Mouse (Mus musculus) G1E-ER4 (cell line): Measurements from ENCODE around the gene Edf1. TPM values are rescaled to one million over a fixed set of nuclear protein-coding genes. Genes with fewer than 3 reads are reported as not detected.

Source experiments
- GATA1 ChIP-seq: IDR thresholded peaks from one replicate; pipeline ENCODE4 v1.8.0; 2012; ENCODE audit warnings: low read length, inconsistent platforms
- polyA plus RNA-seq: library from polyadenylated mRNA; stranded (reverse); fragments of >175 nt; gene quantifications from 2 replicates; pipeline ENCODE4 v1.2.3, GENCODE M21; 2012

Edf1 gene
- polyA plus RNA-seq, 1 experiment, result 940 TPM

DNA sequence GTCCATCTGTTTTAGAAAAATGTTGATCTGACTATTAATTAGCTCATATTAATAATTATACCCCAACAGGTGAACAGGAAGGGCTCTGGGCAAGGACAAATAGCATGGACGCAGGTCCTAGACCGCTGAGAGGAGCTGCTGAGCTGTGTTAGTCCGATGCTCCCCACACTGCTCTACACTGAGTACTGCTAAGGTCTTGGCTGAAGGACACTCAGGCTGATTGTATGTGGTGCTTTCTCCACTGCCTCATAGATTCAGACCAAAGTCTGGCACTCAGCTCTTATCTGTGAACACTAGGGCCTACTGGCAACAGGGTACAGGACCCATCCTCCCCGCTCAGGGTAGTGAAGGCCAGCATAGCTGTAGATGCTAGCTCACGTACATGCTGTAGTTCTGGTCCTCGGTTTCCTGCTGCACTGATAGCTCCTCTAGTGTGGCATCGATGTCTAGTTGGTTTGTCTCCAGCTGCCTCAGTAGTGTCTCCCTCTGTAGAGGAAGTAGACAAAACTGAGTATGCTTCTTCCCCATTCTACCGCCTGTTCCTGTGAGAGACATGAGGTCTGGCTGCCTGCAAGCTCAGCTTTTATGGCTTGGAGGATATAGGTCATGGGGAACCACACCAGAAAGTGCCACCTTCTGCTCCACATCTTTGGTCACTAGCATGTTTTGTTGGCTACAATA, 30.7 kb downstream of the Edf1 start:
- no peak for TF ChIP-seq GATA1

DNA sequence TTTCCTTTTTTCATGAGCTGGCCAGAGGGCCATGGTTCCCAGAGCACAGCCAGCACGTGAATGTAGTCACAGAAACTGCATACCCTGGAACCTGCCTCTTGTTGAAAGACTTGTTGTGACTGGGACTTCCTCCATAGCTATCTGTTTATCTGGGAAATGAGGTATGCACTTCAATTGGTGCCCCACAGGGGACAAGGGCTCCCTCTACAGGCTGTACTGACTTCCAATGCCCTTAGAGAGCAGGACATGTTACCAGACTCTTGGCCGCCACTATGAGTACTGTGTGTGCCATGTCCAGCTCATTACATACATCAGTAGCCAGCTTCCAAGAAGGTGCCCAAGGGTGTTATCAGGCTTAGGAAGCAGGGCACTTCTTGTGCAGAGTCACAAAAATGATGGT, 34.2 kb downstream of the Edf1 start:
- TF ChIP-seq GATA1, result no peak

- TF ChIP-seq GATA1, result no peak
These were observed 39.3 kb downstream of the Edf1 start for GRCm38 (mm10) chr2:25596765-25597510.

DNA sequence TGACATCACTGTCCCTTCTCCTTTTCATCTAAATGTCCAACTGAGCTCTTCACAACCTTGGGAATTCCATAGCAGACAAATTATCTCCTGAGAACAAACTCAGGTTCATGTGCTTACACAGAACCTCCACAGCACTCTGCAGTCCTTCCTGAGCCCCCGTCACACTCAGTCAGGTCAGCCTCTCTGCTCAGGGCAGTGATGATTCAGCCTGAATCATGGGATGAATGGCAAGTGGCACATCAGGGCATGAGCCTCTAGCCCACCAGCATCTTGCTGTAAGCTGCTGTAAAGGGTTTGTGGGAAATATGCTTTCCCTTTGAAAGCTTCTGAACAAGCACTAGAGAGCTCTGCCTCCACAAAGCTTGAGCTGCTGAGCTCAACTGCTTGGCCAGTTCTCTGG, 41.1 kb downstream of the Edf1 start:
- TF ChIP-seq GATA1, result no peak

DNA sequence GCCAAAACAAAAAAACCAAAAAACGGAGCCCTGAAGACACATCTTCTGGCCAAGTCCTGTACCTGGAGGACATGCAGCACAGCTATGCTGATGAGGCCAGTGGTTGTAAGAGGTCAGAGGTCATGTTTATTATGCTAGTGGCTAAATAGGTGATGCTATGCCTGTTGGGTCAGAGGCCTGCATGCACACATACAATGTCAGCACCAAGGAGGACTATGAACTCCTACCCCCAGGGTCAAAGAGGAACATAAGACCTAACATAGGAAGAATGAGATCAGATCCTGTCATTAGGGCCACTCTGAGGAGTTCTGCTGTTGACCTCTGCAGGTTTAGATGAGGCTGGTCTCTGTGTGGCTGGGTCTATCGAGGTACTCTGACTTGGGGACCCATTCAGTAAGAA, 42.4 kb downstream of the Edf1 start:
- TF ChIP-seq GATA1, result no peak

DNA sequence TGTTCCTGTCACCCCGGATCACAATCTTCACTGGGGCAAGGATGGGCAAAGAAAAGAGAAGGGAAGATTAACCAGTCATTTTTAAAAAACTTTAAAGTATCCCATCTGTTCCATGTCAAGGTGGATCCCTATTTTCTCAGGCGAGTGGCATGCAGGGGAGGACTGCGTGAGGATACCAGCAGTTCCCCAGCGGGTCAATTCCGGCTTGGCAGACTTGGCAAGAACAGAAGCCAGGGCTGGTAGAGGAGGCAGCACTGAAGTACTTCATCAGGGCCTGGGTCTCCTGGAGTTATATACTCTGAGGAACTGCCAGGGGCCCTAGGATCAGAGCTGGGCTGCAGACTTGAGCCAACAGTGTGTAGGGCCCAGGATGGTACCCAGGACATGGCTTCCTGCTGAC, 44.9 kb downstream of the Edf1 start:
- TF ChIP-seq GATA1, result no peak

DNA sequence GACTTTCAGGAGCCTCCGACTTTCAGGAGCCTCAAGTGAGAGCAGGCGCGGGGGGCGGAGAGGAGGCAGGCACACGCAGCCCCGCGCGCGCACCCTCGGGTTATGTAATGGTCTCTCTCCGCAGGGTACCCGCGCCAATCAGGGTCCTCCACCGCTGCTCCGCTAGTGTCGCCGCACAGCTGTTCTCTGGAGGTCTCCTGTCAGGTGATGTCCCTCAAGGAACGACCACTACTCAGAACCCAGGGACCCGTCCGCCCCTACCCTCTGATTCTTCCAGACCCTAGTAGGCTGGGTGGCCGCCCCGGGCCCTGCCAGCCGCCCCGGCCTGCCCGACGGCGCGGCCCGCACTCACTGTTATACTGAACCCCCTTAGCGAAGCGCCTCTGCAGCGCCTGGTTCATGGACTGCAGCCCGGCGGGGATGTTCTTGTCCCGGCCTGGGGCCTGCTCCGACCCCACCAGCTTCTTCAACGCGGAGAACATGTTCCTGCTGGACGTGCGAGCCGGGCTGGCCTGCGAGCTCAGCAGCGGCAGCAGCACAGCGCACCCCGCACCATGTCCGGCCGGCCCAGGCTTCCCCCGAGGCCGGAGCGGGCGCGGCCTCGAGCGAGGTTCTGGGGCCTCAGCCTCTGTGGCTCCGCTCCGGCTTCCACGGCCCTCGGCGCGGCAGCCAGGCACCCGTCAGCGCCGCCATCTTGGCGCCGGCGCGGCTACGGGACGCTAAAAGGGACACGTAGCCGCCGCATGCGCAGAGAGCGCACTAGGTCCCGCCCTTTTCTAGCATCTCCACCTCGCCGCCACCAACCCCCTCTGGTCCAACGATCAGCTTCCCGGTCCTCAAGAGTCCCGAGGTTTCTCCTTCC, 50.3 kb downstream of the Edf1 start, which contains the start of gene Rabl6:
TSS of gene Rabl6 (minus strand) at position 761 of the 862 bp plus-strand sequence.
- no peak for TF ChIP-seq GATA1

GRCm38 (mm10) chr2:25608671-25609070, 51.0 kb downstream of the Edf1 start:
- TF ChIP-seq GATA1, result no peak

Other genes with a start within 250 kb of the Edf1 start
- gene Grin1, start 238.7 kb upstream of the Edf1 start, polyA plus RNA-seq, result 0.09 and 0.18 TPM in 2 replicates
- 18.5 and 26.0 TPM in 2 replicates for gene Man1b1, start 225.5 kb upstream of the Edf1 start, polyA plus RNA-seq
- 5.0 and 7.6 TPM in 2 replicates for gene Dpp7, start 201.5 kb upstream of the Edf1 start, polyA plus RNA-seq
- gene Uap1l1, start 192.2 kb upstream of the Edf1 start, polyA plus RNA-seq, result 36.3 and 46.3 TPM in 2 replicates
- gene Sapcd2, start 185.5 kb upstream of the Edf1 start, polyA plus RNA-seq, result 139 and 187 TPM in 2 replicates
- gene Entpd2, start 162.0 kb upstream of the Edf1 start, polyA plus RNA-seq, result not detected in 2 replicates
- not detected in 2 replicates for gene Npdc1, start 158.5 kb upstream of the Edf1 start, polyA plus RNA-seq
- gene Fut7, start 134.6 kb upstream of the Edf1 start, polyA plus RNA-seq, result not detected in 2 replicates
- gene Abca2, start 129.1 kb upstream of the Edf1 start, polyA plus RNA-seq, result 9.2 and 9.9 TPM in 2 replicates
- gene Clic3, start 101.0 kb upstream of the Edf1 start, polyA plus RNA-seq, result not detected in 2 replicates
- gene Paxx, start 96.8 kb upstream of the Edf1 start, polyA plus RNA-seq, result 39.7 and 40.3 TPM in 2 replicates
- not detected in 2 replicates for gene Ptgds, start 87.8 kb upstream of the Edf1 start, polyA plus RNA-seq
- gene Lcn12, start 63.9 kb upstream of the Edf1 start, polyA plus RNA-seq, result not detected in 2 replicates
- gene Fbxw5, start 57.1 kb upstream of the Edf1 start, polyA plus RNA-seq, result 25.8 and 49.8 TPM in 2 replicates
- 0.08 and 0.18 TPM in 2 replicates for gene C8g, start 56.1 kb upstream of the Edf1 start, polyA plus RNA-seq
- 5.5 and 9.3 TPM in 2 replicates for gene Traf2, start 10.9 kb upstream of the Edf1 start, polyA plus RNA-seq
- 0.52 and 0.69 TPM in 2 replicates for gene Mamdc4, start 17.0 kb downstream of the Edf1 start, polyA plus RNA-seq
- 3.2 and 4.9 TPM in 2 replicates for gene Phpt1, start 17.4 kb downstream of the Edf1 start, polyA plus RNA-seq
- gene Ajm1, start 23.9 kb downstream of the Edf1 start, polyA plus RNA-seq, result 0.09 and 0.13 TPM in 2 replicates
- 86.8 and 89.3 TPM in 2 replicates for gene Rabl6, start 50.7 kb downstream of the Edf1 start, polyA plus RNA-seq
- not detected in 2 replicates for gene Ccdc183, start 59.8 kb downstream of the Edf1 start, polyA plus RNA-seq
- not detected in 2 replicates for gene Tmem141, start 64.2 kb downstream of the Edf1 start, polyA plus RNA-seq
- not detected in 2 replicates for gene Fcna, start 70.2 kb downstream of the Edf1 start, polyA plus RNA-seq
- gene Lcn8, start 95.3 kb downstream of the Edf1 start, polyA plus RNA-seq, result not detected in 2 replicates
- gene Lcn5, start 100.1 kb downstream of the Edf1 start, polyA plus RNA-seq, result not detected in 2 replicates
- not detected in 2 replicates for gene Lcn6, start 118.9 kb downstream of the Edf1 start, polyA plus RNA-seq
- not detected in 2 replicates for gene Lcn10, start 124.9 kb downstream of the Edf1 start, polyA plus RNA-seq
- gene Obp2a, start 142.2 kb downstream of the Edf1 start, polyA plus RNA-seq, result not detected in 2 replicates
- gene Bmyc, start 148.9 kb downstream of the Edf1 start, polyA plus RNA-seq, result not detected in 2 replicates
- gene Obp2b, start 179.2 kb downstream of the Edf1 start, polyA plus RNA-seq, result not detected in 2 replicates
- not detected in 2 replicates for gene Lcn3, start 207.7 kb downstream of the Edf1 start, polyA plus RNA-seq
- not detected in 2 replicates for gene Lcn11, start 219.2 kb downstream of the Edf1 start, polyA plus RNA-seq
- not detected in 2 replicates for gene Gm13539, start 224.4 kb downstream of the Edf1 start, polyA plus RNA-seq